Mouse (Mus musculus) intestine, embryonic 14.5 days (tissue): ENCODE measurements around the gene Speer4c. TPM values are rescaled to one million over a fixed set of nuclear protein-coding genes. Genes with fewer than 3 reads are reported as not detected.
"Not testable (repeated sequence)": the region's sequence is repeated elsewhere in the genome, so short reads cannot be mapped to it uniquely, and the experiment has no call there.

Experiments
- ATAC-seq: fragments of 200-750 bp; cut with Nextera tagmentation; replicated peaks from 2 replicates; pipeline ENCODE4 v1.8.0; 2017; ENCODE audit warnings: low read depth, moderate number of reproducible peaks, moderate TSS enrichment, moderate library complexity; ENCODE audit not compliant: low FRiP score, low TSS enrichment
- DNase-seq: peaks from one replicate; pipeline ENCODE4 v3.0.0-alpha.2; 2018; ENCODE audit warnings: low spot score
- H3K27ac ChIP-seq: fragments of 300-500 bp; sonication (generic); 2 replicates; pipeline ENCODE4 v1.5.1; 2014; ENCODE audit warnings: low read depth, mild to moderate bottlenecking, control low read depth
- H3K27me3 ChIP-seq: fragments of 300-500 bp; sonication (generic); replicated peaks from 2 replicates; pipeline ENCODE4 v1.6.1; 2014; ENCODE audit warnings: low read length, control low read depth; ENCODE audit not compliant: control insufficient read depth, insufficient read depth
- H3K36me3 ChIP-seq: fragments of 300-500 bp; sonication (generic); 2 replicates; pipeline ENCODE4 v1.6.1; 2014; ENCODE audit warnings: low read length, control low read depth; ENCODE audit not compliant: control insufficient read depth, insufficient read depth
- H3K4me1 ChIP-seq: fragments of 300-500 bp; sonication (generic); replicated peaks from 2 replicates; pipeline ENCODE4 v1.6.1; 2014; ENCODE audit warnings: low read length, control low read depth, mixed read lengths; ENCODE audit not compliant: control insufficient read depth, insufficient read depth
- H3K4me2 ChIP-seq: fragments of 300-500 bp; sonication (generic); 2 replicates; pipeline ENCODE4 v1.6.1; 2014; ENCODE audit warnings: low read length
- H3K4me3 ChIP-seq: fragments of 300-500 bp; sonication (generic); 2 replicates; pipeline ENCODE4 v1.5.1; 2014; ENCODE audit warnings: low read depth, low read length, control low read depth, mixed read lengths
- H3K9ac ChIP-seq: fragments of 300-500 bp; sonication (generic); 2 replicates; pipeline ENCODE4 v1.6.1; 2014; ENCODE audit warnings: mild to moderate bottlenecking, low read length
- H3K9me3 ChIP-seq: fragments of 300-500 bp; sonication (generic); 2 replicates; pipeline ENCODE4 v1.6.1; 2016; ENCODE audit warnings: low read length, control low read depth; ENCODE audit not compliant: control insufficient read depth
- WGBS: fragments of 180-500 bp; shearing (Covaris S2); extraction: QIAGEN DNeasy Blood & Tissue Kit; methylation state at CpG from one replicate; pipeline ENCODE4 v1.1.7; 2014; 5-methylcytosine and 5-hydroxymethylcytosine counted together
- polyA plus RNA-seq: library from polyadenylated mRNA; unstranded; fragments of >200 nt; fragmentation: Nextera tagmentation; extraction: Ambion mirVana; gene quantifications from 2 replicates; pipeline ENCODE4 v1.2.1, GENCODE M21; 2014

Gene Speer4c
- polyA plus RNA-seq, 1 experiment from 2014 or later = not detected

DNA sequence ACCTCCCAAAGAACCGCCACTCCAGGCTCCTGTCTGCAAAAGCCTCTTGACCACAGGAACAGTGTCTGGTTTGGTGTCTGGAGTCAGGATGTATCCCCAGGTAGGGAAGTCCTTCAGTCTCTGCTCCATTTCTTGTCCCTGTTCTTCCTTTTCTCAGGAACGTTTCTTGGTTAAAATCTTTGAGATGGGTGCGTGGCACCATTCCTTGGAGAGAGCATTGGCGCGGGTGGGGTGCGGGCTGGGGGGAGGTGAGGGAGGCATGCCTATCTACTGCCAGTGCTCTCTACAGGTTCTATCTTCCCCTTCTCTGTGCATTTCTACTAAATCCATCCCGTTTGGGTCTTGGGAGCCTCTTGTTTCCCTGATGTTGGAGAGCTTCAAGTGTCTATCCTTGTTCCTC lies 50.2 kb downstream of the Speer4c start:
- WGBS = 75% methylated on average over 7 of the region's 7 CpGs
- not testable (repeated sequence) for ATAC-seq, H3K9me3 ChIP-seq, H3K27ac ChIP-seq, H3K27me3 ChIP-seq, H3K4me2 ChIP-seq, H3K4me3 ChIP-seq, H3K9ac ChIP-seq, H3K36me3 ChIP-seq, DNase-seq, H3K4me1 ChIP-seq

Other genes with a start within 250 kb of the Speer4c start
- gene Gm21149, start 237.7 kb downstream of the Speer4c start, polyA plus RNA-seq = 0.15 TPM in 1 of 2 replicates, not detected in the other
- gene Gm21190, start 185.0 kb downstream of the Speer4c start, polyA plus RNA-seq = 0.30 TPM in 1 of 2 replicates, not detected in the other
- 0.34 and 0.63 TPM in 2 replicates for gene Gm21083, start 136.9 kb downstream of the Speer4c start, polyA plus RNA-seq
- not detected in 2 replicates for gene Speer4d, start 95.2 kb downstream of the Speer4c start, polyA plus RNA-seq
- not detected in 2 replicates for gene 4930572O03Rik, start 57.2 kb downstream of the Speer4c start, polyA plus RNA-seq
- 21.7 and 23.7 TPM in 2 replicates for gene Cacna2d1, start 220.4 kb upstream of the Speer4c start, polyA plus RNA-seq